Mouse (Mus musculus) kidney, adult 9 months (tissue): ENCODE results near the gene Kat7.

Source experiments
- DNase-seq: peaks from one replicate; pipeline ENCODE4 v3.0.0; 2022

Gene Kat7

GRCm38 (mm10) chr11:95274613-95275012 is 35.4 kb downstream of the Kat7 start:
- DNase-seq = no peak

- no peak for DNase-seq
Observed at GRCm38 (mm10) chr11:95273661-95274060, 36.4 kb downstream of the Kat7 start.

GRCm38 (mm10) chr11:95266540-95267245 is 43.4 kb downstream of the Kat7 start:
- peak; percentile 76 for DNase-seq

GRCm38 (mm10) chr11:95264455-95265013 is 45.5 kb downstream of the Kat7 start:
- DNase-seq = peak; percentile 56

- DNase-seq = peak; percentile 37
Observed at GRCm38 (mm10) chr11:95263816-95264454, 46.1 kb downstream of the Kat7 start.

- DNase-seq = no peak
Observed at GRCm38 (mm10) chr11:95261178-95261751, 48.8 kb downstream of the Kat7 start, which contains the start of gene Tac4. TSS of gene Tac4 (plus strand) at chr11:95261529.

- DNase-seq = peak; percentile 93
Observed at GRCm38 (mm10) chr11:95259088-95259849, 50.8 kb downstream of the Kat7 start.

GRCm38 (mm10) chr11:95258490-95258889 is 51.6 kb downstream of the Kat7 start:
- peak; percentile 77 for DNase-seq

- no peak for DNase-seq
Observed at GRCm38 (mm10) chr11:95257930-95258329, 52.1 kb downstream of the Kat7 start.

GRCm38 (mm10) chr11:95255747-95256146 is 54.3 kb downstream of the Kat7 start:
- DNase-seq = no peak

GRCm38 (mm10) chr11:95254165-95254564 is 55.9 kb downstream of the Kat7 start:
- DNase-seq = no peak

GRCm38 (mm10) chr11:95252104-95252503 is 57.9 kb downstream of the Kat7 start:
- peak; percentile 83 for DNase-seq

GRCm38 (mm10) chr11:95251295-95251694 is 58.8 kb downstream of the Kat7 start:
- peak; percentile 81 for DNase-seq

GRCm38 (mm10) chr11:95250110-95250509 is 59.9 kb downstream of the Kat7 start:
- no peak for DNase-seq

GRCm38 (mm10) chr11:95247065-95247464 is 63.0 kb downstream of the Kat7 start:
- no peak for DNase-seq

GRCm38 (mm10) chr11:95245456-95245855 is 64.6 kb downstream of the Kat7 start:
- no peak for DNase-seq

- no peak for DNase-seq
Observed at GRCm38 (mm10) chr11:95242653-95243052, 67.4 kb downstream of the Kat7 start.

- DNase-seq = no peak
Observed at GRCm38 (mm10) chr11:95238477-95238876, 71.6 kb downstream of the Kat7 start.

GRCm38 (mm10) chr11:95232329-95232696 is 77.7 kb downstream of the Kat7 start:
- no peak for DNase-seq

GRCm38 (mm10) chr11:95231688-95232328 is 78.2 kb downstream of the Kat7 start:
- DNase-seq = peak; percentile 59

- no peak for DNase-seq
Observed at GRCm38 (mm10) chr11:95227467-95227866, 82.6 kb downstream of the Kat7 start.

GRCm38 (mm10) chr11:95225448-95225847 is 84.6 kb downstream of the Kat7 start:
- DNase-seq = no peak
